Mouse (Mus musculus) ovary, postnatal 36 days (tissue): ENCODE measurements around the gene Chid1.

Source experiments
- DNase-seq: peaks from one replicate; pipeline ENCODE4 v3.0.0; 2022; ENCODE audit warnings: low spot score, mixed read lengths

Gene Chid1

GRCm38 (mm10) chr7:141539556-141540311 lies at the start of gene Chid1:
Gene Chid1, minus strand, starts transcription at chr7:141539857.
- peak; percentile 98 for DNase-seq

GRCm38 (mm10) chr7:141588890-141589289 lies 49.2 kb upstream of the Chid1 start:
- DNase-seq, result no peak

- DNase-seq, result no peak
Observed at GRCm38 (mm10) chr7:141585881-141586280, 46.2 kb upstream of the Chid1 start.

- DNase-seq, result no peak
Observed at GRCm38 (mm10) chr7:141585288-141585687, 45.6 kb upstream of the Chid1 start.

- no peak for DNase-seq
Observed at GRCm38 (mm10) chr7:141584048-141584841, 44.6 kb upstream of the Chid1 start.

- no peak for DNase-seq
Observed at GRCm38 (mm10) chr7:141581323-141581722, 41.7 kb upstream of the Chid1 start.

GRCm38 (mm10) chr7:141578943-141579342 lies 39.3 kb upstream of the Chid1 start:
- DNase-seq, result no peak

- DNase-seq, result no peak
Observed at GRCm38 (mm10) chr7:141578511-141578910, 38.9 kb upstream of the Chid1 start.

- DNase-seq, result no peak
Observed at GRCm38 (mm10) chr7:141577801-141578200, 38.1 kb upstream of the Chid1 start.

- DNase-seq, result no peak
Observed at GRCm38 (mm10) chr7:141575481-141575880, 35.8 kb upstream of the Chid1 start.

- DNase-seq, result no peak
Observed at GRCm38 (mm10) chr7:141574041-141574440, 34.4 kb upstream of the Chid1 start.

- DNase-seq, result no peak
Observed at GRCm38 (mm10) chr7:141570625-141571295, 31.1 kb upstream of the Chid1 start.

GRCm38 (mm10) chr7:141569916-141570315 lies 30.3 kb upstream of the Chid1 start:
- DNase-seq, result no peak

GRCm38 (mm10) chr7:141569283-141569803 lies 29.7 kb upstream of the Chid1 start:
- no peak for DNase-seq

GRCm38 (mm10) chr7:141566587-141566986 lies 26.9 kb upstream of the Chid1 start:
- no peak for DNase-seq

GRCm38 (mm10) chr7:141564561-141564960 lies 24.9 kb upstream of the Chid1 start:
- DNase-seq, result no peak

- DNase-seq, result peak; percentile 33
Observed at GRCm38 (mm10) chr7:141562852-141563427, 23.3 kb upstream of the Chid1 start.

- peak; percentile 26 for DNase-seq
Observed at GRCm38 (mm10) chr7:141562421-141562851, 22.8 kb upstream of the Chid1 start.

GRCm38 (mm10) chr7:141561682-141562391 lies 22.2 kb upstream of the Chid1 start, which contains the start of gene Ap2a2:
Gene Ap2a2, plus strand, starts transcription at chr7:141562173.
- peak; percentile 93 for DNase-seq

GRCm38 (mm10) chr7:141560471-141560870 lies 20.8 kb upstream of the Chid1 start:
- no peak for DNase-seq

- no peak for DNase-seq
Observed at GRCm38 (mm10) chr7:141559726-141560325, 20.2 kb upstream of the Chid1 start.
